Mouse (Mus musculus) heart, embryonic 14.5 days (tissue): ENCODE measurements around the gene Ep400. TPM values are rescaled to one million over a fixed set of nuclear protein-coding genes. Genes with fewer than 3 reads are reported as not detected.
"Not testable (repeated sequence)": the region's sequence is repeated elsewhere in the genome, so short reads cannot be mapped to it uniquely, and the experiment has no call there.

ENCODE experiments used
- ATAC-seq: fragments of 200-750 bp; cut with Nextera tagmentation; 2 replicates; pipeline ENCODE4 v1.8.0; 2017; ENCODE audit warnings: low read depth, moderate TSS enrichment; ENCODE audit not compliant: insufficient number of reproducible peaks, insufficient read depth, low FRiP score
- H3K27ac ChIP-seq, 2 experiments: fragments of 200-500 bp in 1 of 2; fragments of 300-500 bp in 1 of 2; sonication (generic) in 1 of 2; replicated peaks in 1 of 2; 2 replicates each; pipeline ENCODE4 v1.5.1; 2012 to 2014; ENCODE audit warnings: low read depth in 2 of 2, low read length in 2 of 2, control low read depth in 1 of 2, mild to moderate bottlenecking in 1 of 2, mixed read lengths in 1 of 2; ENCODE audit not compliant: control insufficient read depth in 1 of 2, insufficient read depth in 1 of 2
- H3K27me3 ChIP-seq: fragments of 300-500 bp; sonication (generic); 2 replicates; pipeline ENCODE4 v1.6.1; 2014; ENCODE audit warnings: mild to moderate bottlenecking, low read length, control low read depth; ENCODE audit not compliant: control insufficient read depth, insufficient read depth
- H3K36me3 ChIP-seq: fragments of 300-500 bp; sonication (generic); 2 replicates; pipeline ENCODE4 v1.6.1; 2014; ENCODE audit warnings: mild to moderate bottlenecking, control low read depth, low read length, mixed read lengths; ENCODE audit not compliant: control insufficient read depth, insufficient read depth
- H3K4me1 ChIP-seq, 2 experiments: fragments of 200-500 bp in 1 of 2; fragments of 300-500 bp in 1 of 2; sonication (generic) in 1 of 2; 2 replicates each; pipeline ENCODE4 v1.6.1; 2012 to 2014; ENCODE audit warnings: low read length in 2 of 2, control low read depth in 1 of 2, mixed read lengths in 1 of 2; ENCODE audit not compliant: control insufficient read depth in 2 of 2, insufficient read depth in 2 of 2
- H3K4me2 ChIP-seq: fragments of 300-500 bp; sonication (generic); 2 replicates; pipeline ENCODE4 v1.6.1; 2014; ENCODE audit warnings: mild to moderate bottlenecking, low read length
- H3K4me3 ChIP-seq, 2 experiments: fragments of 200-500 bp in 1 of 2; fragments of 300-500 bp in 1 of 2; sonication (generic) in 1 of 2; 2 replicates each; pipeline ENCODE4 v1.5.1; 2012 to 2014; ENCODE audit warnings: low read length in 2 of 2, mild to moderate bottlenecking in 2 of 2, control low read depth in 1 of 2, low read depth in 1 of 2, moderate library complexity in 1 of 2; ENCODE audit not compliant: control insufficient read depth in 1 of 2, insufficient read depth in 1 of 2
- H3K9ac ChIP-seq: fragments of 300-500 bp; sonication (generic); 2 replicates; pipeline ENCODE4 v1.6.1; 2014; ENCODE audit warnings: mild to moderate bottlenecking, low read length
- H3K9me3 ChIP-seq: fragments of 300-500 bp; sonication (generic); 2 replicates; pipeline ENCODE4 v1.6.1; 2016; ENCODE audit warnings: low read length, control low read depth; ENCODE audit not compliant: control insufficient read depth
- WGBS: fragments of 180-500 bp; shearing (Covaris S2); extraction: QIAGEN DNeasy Blood & Tissue Kit; methylation state at CpG from one replicate; pipeline ENCODE4 v1.1.7; 2014; 5-methylcytosine and 5-hydroxymethylcytosine counted together
- polyA plus RNA-seq: library from polyadenylated mRNA; unstranded; fragments of >200 nt; fragmentation: Nextera tagmentation; extraction: Ambion mirVana; gene quantifications from 2 replicates; pipeline ENCODE4 v1.2.1, GENCODE M21; 2014

Ep400 gene
- polyA plus RNA-seq, 1 experiment from 2014 or later = 24.3 TPM

GRCm38 (mm10) chr5:110723543-110723942 lies 47.0 kb downstream of the Ep400 start:
- ATAC-seq = no peak
- Histone ChIP-seq H3K4me1 (no peaks in the 10 kb centered on the region), H3K36me3 (peaks cover 94% of the 10 kb centered on the region), H3K27me3 (no peaks in the 10 kb centered on the region), H3K27ac (no peak overlapping the region), H3K4me2 (no peak overlapping the region), H3K4me3 (no peak overlapping the region), H3K9ac (no peak overlapping the region), H3K9me3 (no peaks in the 10 kb centered on the region)
- 84% methylated on average over 2 of the region's 2 CpGs for WGBS

- 83% methylated on average over 1 of the region's 1 CpGs for WGBS
- ATAC-seq, H3K9me3 ChIP-seq, H3K9ac ChIP-seq, H3K4me3 ChIP-seq, H3K4me2 ChIP-seq, H3K27me3 ChIP-seq, H3K4me1 ChIP-seq, H3K27ac ChIP-seq: not testable (repeated sequence)
- H3K36me3 ChIP-seq = peaks cover 90% of the 10 kb centered on the region
These were observed 49.1 kb downstream of the Ep400 start for GRCm38 (mm10) chr5:110721463-110721862.

GRCm38 (mm10) chr5:110711455-110711854 lies 59.1 kb downstream of the Ep400 start:
- no peak overlapping the region for H3K27ac ChIP-seq
- H3K9ac ChIP-seq = no peak overlapping the region
- H3K36me3 ChIP-seq = peaks cover 72% of the 10 kb centered on the region
- no peaks in the 10 kb centered on the region for H3K9me3 ChIP-seq
- no peaks in the 10 kb centered on the region for H3K4me1 ChIP-seq
- no peak overlapping the region for H3K4me3 ChIP-seq
- ATAC-seq = no peak
- no peak overlapping the region for H3K4me2 ChIP-seq
- no peaks in the 10 kb centered on the region for H3K27me3 ChIP-seq
- WGBS = 81% methylated on average over 2 of the region's 2 CpGs

GRCm38 (mm10) chr5:110709256-110709655 lies 61.3 kb downstream of the Ep400 start:
- Histone ChIP-seq H3K36me3 (peaks cover 87% of the 10 kb centered on the region), H3K27me3 (no peaks in the 10 kb centered on the region), H3K27ac (no peak overlapping the region), H3K4me3 (no peak overlapping the region), H3K9ac (no peak overlapping the region), H3K4me1 (no peaks in the 10 kb centered on the region), H3K9me3 (no peaks in the 10 kb centered on the region), H3K4me2 (no peak overlapping the region)
- ATAC-seq = no peak
- 90% methylated on average over 4 of the region's 4 CpGs for WGBS

GRCm38 (mm10) chr5:110704004-110704403 lies 66.5 kb downstream of the Ep400 start:
- no peak overlapping the region for H3K4me3 ChIP-seq
- H3K36me3 ChIP-seq = peaks cover 98% of the 10 kb centered on the region
- no peaks in the 10 kb centered on the region for H3K27me3 ChIP-seq
- ATAC-seq = no peak
- no peaks in the 10 kb centered on the region for H3K4me1 ChIP-seq
- WGBS = 43% methylated on average over 1 of the region's 1 CpGs
- H3K27ac ChIP-seq = no peak overlapping the region
- H3K4me2 ChIP-seq = no peak overlapping the region
- H3K9me3 ChIP-seq = no peaks in the 10 kb centered on the region
- no peak overlapping the region for H3K9ac ChIP-seq

- Histone ChIP-seq H3K36me3 (peaks cover 96% of the 10 kb centered on the region), H3K27me3 (no peaks in the 10 kb centered on the region), H3K4me3 (no peak overlapping the region), H3K27ac (no peak overlapping the region), H3K9ac (no peak overlapping the region), H3K4me1 (no peaks in the 10 kb centered on the region), H3K4me2 (no peak overlapping the region), H3K9me3 (no peaks in the 10 kb centered on the region)
- 91% methylated on average over 4 of the region's 4 CpGs for WGBS
- no peak for ATAC-seq
These were observed 71.9 kb downstream of the Ep400 start for GRCm38 (mm10) chr5:110698617-110699016.

GRCm38 (mm10) chr5:110682041-110682440 lies 88.5 kb downstream of the Ep400 start:
- WGBS = 88% methylated on average over 8 of the region's 8 CpGs
- Histone ChIP-seq H3K9me3 (no peaks in the 10 kb centered on the region), H3K4me3 (no peak overlapping the region), H3K36me3 (peaks cover 98% of the 10 kb centered on the region), H3K4me1 (no peaks in the 10 kb centered on the region), H3K27me3 (no peaks in the 10 kb centered on the region), H3K4me2 (no peak overlapping the region), H3K27ac (no peak overlapping the region), H3K9ac (no peak overlapping the region)
- no peak for ATAC-seq

- no peaks in the 10 kb centered on the region for H3K4me1 ChIP-seq
- no peaks in the 10 kb centered on the region for H3K9me3 ChIP-seq
- H3K27me3 ChIP-seq = no peaks in the 10 kb centered on the region
- H3K9ac ChIP-seq = no peak overlapping the region
- no peak overlapping the region for H3K27ac ChIP-seq
- H3K4me3 ChIP-seq = no peak overlapping the region
- WGBS = 56% methylated on average over 6 of the region's 6 CpGs
- peaks cover 97% of the 10 kb centered on the region for H3K36me3 ChIP-seq
- no peak overlapping the region for H3K4me2 ChIP-seq
- ATAC-seq = no peak
These were observed 104.9 kb downstream of the Ep400 start for GRCm38 (mm10) chr5:110665486-110666121.
